Mouse (Mus musculus): Measurements from ENCODE around the gene Ptpn13.

Ptpn13 gene

DNA sequence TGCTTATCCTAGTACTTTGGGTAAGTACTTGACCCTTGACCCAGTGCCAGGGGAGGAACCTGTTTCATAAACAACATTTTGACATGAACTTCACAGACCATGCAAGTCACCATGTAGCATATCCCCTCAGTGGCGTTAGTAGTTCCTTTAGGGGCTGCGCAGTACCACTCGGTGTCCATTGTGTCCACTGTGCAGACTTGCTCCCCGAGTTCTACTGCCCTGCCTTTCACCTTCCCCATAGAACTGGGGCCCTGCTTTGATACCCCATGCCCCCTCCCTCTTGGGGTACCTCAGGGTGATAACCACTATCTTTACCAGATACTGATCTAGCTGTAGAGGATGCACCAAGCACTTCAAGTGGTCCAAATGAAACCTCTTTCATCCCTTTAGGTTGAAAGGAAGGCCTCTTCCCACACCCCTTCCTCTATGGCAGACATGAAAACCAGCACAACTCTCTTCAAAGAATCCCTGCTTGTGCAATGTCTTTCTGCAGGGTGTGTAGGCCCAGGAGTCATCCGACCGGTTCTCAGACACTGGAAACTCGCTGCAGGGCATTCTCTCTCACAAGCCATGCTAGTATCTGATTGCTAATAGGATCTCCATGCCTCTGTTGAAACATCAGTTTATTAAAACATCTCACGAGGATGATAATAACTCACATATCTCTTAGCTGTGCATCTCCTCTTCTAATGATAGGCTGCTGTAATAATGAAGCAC lies 34.1 kb downstream of the Ptpn13 start:
- DNase-seq, result no peak

DNA sequence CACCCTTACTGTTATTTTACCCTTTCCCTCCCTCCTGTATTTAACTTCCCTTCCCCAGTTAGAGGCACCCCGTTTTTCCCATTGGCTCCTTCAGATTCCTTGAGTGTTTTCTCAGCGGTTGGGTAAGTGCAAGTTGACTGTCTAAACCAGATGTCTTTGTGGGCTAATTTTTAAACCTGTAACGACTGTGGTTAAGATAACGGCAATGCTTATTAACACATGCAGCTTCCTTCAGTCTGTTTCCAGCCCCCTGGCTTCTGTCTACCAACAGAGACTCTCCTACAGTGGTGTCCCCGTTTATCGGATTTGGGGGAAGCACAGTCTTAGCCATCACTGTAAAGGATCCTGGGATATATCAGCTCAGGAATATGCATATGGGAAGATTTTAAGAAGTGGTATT lies 35.9 kb downstream of the Ptpn13 start:
- DNase-seq, result no peak

DNA sequence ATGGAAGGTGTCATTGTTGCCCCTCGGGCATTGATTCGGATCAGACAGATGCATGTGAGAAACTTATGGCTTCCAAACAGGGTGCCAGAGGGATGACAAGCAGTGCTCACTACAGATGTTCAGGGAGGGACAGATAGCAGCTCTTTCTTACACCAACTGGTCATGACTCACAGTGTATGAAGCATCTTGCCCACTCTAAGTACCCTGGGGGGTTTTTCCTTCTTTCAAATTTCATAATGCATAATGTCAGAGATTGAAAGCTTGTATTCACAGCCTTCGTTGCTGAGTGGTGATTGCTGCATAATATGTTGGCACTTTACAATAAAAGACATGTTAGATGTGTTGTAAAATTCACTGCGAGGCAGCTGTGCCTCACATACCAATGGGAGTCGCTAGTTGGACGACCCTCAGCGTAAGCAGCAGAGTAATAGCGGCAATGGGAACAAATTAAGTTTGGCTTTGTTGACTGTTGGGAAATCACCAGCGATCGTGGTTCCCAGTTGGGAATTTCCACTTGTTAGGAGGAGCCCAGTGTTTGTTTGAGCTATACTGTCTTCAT lies 38.7 kb downstream of the Ptpn13 start:
- no peak for DNase-seq

DNA sequence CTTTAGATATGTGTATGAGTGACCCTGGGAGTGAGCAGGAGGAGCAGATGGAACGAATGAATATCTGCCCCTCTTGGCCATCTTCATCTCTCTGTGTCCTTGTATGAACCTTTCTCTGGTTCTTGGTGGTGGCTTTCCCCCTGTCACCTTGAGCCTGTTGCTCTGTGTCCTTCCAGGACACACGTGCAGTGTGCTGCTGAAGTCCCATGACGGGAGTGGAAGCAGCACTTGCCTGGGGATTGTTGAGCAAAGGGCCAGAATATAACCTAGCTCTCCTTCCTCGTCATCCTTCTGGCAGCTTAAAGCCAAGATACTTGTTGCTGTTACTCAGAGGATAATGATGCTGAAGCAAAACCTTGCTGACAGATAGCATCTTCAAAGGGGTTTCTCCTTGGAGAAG lies 39.3 kb downstream of the Ptpn13 start:
- no peak for DNase-seq

DNA sequence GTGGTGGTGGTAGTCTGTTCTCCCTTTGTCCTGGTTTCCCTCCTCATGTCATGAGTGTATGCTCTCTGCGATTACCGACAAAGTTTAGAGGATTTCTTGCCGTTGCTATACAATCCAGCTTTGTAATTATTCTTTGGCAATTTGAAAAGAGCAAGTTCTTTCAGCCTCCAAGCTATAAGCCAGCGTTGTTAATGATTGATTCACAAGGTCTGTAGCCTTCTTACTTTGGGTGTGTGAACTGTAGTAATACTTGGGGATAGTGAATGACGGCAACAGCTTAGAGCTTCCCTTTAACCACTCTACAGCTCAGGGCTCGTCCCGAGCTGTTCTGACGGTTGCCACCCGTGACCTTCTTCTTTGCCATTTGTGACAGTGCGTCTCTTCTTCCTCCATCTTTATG lies 39.8 kb downstream of the Ptpn13 start:
- DNase-seq, result no peak

DNA sequence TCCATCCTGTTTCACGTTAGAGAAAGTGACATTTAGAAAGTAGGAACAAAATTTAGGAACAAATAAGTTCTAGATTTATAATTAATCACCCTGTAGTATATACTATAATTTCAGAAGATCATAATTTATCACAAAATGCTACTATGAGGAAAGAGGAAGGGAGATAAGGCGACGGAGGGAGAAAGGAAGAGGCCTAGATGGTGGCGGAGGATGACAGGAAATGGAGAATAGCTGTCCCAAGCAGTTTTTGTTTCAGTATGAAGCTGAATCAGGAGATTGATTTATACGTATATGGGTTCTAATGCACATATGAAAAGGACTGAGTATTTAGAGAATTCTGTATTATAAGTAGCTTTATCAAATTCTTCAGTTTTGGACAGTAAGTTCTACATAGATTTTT lies 47.7 kb downstream of the Ptpn13 start:
- no peak for DNase-seq

DNA sequence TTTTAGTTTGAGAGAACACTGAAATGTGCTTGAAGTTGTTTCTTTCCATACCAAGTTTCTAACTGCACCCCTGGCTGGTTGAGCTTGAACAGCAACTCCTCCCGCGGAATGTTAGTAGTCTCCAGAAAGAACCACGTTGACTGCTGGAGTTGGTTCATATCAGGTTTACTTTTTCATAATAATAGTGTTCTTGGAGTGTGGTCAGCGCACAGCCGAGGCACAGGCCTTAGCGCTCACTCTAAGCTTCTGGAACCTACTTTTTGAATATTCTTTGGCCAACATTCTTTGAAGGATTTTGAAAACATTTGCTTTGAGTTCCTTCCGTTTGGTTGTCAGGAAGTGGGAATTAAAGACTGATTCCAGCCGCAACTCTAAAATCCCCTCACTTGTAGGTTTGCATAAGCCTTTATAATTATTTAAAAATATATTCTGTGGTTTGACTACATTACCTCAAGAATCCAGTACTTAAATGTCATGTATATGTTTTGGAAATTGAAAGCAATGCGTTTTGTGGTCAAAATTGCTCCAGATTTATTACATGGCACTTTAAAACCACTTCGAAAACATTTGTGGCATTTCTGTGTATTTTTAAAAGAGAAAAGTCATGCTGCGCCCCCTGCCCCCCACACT lies 48.6 kb downstream of the Ptpn13 start:
- DNase-seq, result no peak

DNA sequence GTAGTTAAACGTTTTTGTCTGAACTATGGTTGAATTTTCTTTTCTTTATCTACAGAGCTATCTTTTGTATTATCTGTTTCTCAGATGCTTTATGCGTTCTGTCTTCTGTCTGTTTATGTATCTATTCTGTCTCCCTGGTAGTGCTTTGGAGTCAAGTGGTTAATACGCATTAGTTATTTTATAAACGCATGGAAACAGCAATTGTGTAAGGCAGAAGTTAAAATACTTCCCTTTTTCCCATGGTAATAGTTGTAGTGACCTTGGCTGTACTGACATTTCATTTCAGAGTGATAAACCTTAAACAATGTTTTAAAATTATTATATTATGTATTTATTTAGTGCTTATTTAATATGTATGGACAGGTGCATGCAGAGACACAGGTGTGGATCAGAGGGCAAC lies 49.3 kb downstream of the Ptpn13 start:
- no peak for DNase-seq

DNA sequence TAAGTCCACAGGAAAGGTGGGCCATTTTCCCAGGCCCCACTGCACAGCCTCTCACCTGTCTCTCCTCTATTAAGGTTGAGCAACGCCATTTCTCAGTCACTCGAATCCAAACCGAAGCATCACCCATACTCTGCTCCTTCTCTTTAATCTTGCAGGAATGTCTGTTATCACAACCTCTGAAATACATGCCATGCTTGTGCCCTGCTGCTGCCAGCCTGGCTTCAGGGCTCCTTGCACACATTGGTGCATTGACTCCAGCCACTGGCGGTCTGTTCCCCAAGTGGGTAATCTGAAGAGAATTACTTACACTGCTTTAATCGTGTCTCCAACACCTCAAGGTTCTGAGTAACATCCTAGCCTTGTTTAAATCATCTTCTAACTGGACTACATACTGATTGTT lies 50.5 kb downstream of the Ptpn13 start:
- DNase-seq, result no peak

DNA sequence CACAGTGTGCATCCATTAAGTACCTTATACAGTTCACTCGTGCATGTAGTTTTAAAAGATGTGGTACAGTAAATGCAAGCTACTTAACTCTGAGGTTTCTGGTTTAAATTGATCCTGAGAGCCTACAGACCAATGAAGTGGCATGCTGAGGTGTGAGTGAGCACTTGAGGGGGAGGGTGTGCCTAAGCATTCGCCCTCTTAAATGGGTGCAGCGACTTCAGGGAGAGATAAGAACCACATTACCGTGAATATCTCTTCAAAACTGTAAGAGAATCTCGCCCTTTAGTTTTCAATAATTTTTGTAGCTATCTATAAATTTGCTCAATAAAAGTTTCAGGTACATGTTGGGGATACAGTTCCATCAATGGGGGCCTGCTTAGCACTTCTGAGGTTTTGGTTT lies 54.5 kb downstream of the Ptpn13 start:
- DNase-seq, result no peak

DNA sequence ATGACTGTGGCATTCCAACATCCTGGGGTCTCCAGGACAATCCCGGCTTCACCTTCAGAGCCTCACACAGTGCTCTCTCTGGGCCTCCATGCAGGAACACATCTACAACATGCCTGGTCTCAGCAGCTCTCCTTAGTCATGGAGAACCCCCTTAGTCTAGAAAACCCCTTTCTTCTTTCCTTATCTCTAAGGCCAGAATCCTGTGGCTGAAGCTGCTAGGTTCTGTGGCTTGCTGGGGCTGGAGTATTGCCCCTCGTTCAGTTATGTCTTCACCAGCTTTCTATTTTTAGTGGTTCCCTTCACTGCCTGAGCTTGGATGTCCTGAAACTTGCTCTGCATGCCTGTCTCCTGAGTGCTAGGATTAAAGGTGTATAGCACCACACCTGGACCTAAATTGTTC lies 56.2 kb downstream of the Ptpn13 start:
- no peak for DNase-seq

DNA sequence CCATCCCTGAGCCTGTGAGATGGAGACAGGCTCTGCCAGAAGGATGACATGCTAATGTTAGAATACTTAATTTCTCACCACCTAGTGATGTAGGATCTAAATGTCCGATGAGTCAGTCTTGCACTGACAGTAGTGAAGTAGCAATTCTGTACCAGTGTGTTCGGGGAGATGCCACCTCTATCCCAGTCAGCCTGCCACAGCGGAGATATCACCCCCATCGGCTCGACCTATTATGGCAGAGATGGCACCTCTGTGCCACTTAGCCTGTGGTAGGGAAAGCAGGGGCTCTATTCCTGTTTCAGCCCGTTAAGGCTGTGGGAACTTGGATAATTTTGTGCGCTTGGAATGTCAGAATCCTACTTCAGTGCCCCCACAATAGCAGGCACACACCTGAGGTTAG lies 62.0 kb downstream of the Ptpn13 start:
- DNase-seq, result no peak

DNA sequence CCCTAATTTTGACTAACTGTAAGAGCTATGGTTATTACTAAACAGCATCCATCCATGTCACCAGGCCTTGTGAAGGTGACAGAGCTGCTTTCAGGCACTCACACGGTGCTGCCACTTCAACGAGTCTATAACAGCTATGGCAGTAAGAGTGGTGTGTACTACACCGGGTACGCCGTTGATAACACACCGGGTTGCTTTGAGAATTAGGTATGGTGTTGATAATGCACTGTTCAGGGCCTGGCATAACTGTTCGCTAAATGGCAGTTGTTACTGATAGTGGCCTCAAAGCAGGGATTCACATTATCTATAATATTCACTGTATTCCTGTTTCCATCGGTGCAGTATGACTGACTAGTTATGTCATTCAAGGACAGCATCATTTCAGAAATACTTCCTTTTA lies 66.0 kb downstream of the Ptpn13 start:
- no peak for DNase-seq

DNA sequence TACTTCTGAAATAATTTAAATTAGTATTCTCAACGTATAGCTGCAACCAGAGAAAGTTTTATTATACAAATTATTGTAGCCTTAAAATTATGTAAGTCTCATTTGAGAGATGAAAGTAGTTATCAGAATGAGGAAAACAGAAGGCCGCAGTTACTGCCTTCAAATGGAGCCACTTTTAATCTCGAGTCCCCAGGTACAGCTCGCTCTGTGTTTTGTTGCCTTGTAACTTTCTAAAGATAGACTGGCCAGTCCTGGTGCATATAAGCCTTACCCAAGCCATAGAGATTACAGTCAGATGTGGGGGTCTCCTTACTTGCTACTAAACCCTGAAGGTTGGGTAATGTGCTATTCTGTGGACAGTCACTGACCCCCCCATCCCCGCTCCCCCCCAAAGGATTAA lies 66.8 kb downstream of the Ptpn13 start:
- DNase-seq, result no peak

DNA sequence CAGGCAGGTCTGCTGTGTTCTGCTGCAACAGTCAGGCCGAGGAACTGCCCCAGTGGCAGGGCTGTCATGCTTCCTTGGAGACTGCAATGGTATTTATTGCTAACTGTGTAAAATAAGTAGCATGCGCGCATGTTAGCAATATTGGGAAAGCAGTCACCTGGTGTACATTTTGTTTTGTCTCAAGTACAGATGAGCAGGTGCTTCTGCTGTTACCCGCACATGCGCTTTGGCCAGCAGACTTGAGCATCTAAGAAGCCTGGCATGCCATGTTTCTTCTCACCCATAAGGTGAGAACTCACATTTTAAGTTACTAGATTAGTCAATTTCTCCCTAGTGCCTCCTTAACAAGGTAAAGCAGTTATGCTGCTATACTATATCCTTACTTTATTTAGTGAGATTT lies 72.1 kb downstream of the Ptpn13 start:
- DNase-seq, result no peak

DNA sequence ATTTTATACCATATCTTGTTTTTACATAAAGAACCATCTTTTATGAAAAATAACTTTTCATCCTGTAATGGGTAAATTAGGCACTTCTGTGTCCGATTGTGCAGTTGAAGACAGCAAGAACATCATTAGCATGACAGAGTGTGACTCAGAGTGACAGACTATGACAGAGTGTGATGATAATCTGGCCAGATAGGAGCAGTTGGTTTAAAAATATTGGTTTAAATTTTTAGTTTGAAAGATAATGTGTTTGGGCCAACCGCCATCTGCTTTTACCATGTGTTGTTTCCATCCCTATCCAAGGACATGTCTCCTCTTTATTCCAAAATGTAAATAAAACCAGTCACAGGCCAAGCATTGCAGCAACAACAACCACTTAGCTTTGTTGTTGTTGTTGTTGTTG lies 72.5 kb downstream of the Ptpn13 start:
- no peak for DNase-seq

DNA sequence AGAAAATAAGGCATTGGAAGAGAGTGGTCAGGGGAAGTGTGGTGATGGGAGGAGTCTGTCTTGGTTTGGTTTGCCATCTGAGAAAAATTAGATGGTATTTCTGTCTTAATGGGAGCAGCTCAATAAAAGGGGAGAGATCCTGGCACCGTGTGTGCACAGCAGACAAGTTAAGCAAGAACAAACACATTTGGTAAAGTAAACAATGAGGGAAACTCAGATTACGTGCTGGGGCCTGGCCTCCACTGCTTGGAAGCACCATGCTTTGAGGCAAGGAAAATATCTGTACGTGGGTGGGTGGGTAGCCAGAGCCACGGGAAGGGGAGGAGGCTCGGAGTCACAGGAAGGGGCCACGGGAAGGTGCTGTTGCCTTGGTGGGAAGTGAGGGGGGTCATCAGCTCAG lies 74.3 kb downstream of the Ptpn13 start:
- no peak for DNase-seq

DNA sequence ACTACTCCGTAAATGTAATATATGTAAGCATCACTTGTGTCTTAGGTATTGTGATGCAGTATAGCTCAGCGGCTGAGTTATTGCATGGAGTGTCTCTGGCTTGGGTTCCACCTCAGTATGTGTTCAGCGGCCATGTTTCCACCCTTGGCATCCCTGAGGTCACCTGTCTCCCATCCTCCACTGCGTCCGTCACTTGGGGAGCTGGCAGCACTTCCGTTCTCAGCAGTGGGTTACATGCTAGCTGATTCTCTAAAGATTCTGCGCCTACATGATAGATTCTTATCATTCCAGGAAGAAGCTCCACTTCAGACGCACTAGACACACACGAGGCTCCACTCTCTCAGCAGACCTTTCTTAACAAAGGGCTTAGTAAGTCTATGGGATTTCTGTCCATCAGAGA lies 76.1 kb downstream of the Ptpn13 start:
- DNase-seq, result no peak

DNA sequence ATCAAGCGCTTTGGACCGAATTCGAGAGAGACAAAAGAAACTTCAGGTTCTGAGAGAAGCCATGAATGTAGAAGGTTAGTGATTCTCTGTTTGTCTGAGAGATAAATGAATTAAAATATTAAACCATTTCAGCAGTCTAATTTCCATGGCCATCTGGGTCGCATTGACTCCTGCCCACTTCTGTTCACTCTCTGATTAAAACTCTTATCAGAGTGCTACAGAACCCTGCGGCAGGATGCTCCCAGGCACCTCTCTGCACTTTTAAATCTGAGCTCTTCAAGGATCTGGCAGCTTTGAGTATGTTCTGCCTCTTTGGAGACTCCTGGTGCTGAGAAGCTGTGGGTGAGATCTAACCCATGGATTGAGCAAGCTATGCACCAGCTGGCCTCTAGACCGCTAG lies 76.8 kb downstream of the Ptpn13 start:
- DNase-seq, result no peak

DNA sequence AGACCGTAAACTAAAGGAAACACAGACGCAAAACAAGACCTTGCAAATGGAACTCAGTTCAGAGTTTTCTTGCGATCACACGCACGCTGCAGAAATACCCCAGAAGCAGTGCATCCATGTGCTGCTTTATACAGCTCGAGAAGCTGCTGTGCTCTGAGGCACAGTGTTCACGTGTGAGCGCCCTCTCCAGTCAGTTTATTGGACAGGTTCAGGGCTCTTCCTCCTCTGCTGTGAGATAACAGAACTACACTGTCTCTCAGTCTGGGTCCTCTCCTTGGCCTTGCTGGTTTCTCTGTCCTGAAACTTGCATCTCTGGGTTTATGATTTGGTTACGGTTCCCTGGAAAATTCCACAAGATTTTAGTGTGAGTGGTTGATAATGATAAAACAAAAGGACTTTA lies 88.2 kb downstream of the Ptpn13 start:
- no peak for DNase-seq

DNA sequence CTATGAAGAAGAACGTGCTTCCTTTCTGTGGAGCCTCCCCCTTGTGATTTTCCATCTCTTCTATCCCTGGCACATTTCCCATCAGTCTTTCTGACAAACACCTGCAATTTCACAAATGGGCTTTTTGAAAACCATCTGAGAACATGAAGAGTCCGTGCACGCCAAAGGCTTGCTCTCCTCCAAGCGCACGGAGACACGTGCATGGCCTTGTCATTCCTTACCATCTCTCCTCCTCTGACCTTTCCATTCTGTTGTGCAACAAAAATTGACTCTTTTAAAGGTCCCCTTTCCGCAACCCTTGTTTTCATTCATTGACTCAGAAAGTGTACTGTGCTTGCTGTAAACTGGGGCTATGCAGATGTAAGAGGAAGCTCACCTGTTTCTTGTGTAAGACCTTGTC lies 89.4 kb downstream of the Ptpn13 start:
- DNase-seq, result no peak

DNA sequence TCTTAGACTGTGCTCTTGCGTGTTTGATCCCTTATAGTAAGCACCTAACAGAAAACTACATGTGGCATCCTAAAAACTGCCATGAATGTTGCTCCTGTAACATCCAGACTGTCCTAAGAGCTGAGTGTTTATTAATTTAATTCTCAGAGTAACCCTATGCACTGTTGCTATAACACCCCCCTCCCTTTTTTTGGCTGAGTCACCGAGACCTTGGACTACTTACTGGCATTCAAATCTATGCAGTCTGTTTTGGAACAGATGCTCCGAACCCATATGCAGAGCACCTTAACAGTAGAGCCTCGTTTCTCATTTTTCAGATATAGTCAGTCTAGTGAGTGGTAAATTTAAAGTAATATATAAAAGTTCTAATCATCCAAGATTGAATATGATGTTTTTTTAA lies 90.9 kb downstream of the Ptpn13 start:
- no peak for DNase-seq

DNA sequence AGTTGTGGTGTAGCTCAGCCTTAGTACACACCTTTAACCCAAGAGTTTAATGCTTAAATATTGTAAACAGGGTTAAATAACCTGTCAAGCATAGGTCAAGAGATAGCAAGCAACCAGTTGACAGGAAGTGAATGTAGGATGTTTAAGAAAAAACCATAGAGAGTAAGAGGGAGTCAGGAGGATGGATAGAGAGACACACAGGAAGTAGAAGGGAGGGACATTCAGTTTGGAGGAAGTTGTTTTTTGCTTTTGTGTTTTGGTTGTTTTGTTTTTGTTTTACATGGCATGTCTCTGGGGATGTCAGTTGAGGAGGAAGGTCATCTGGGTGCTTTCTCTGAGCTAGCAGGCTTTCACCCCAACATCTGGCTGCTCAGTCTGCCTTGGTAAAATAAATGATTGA lies 91.6 kb downstream of the Ptpn13 start:
- no peak for DNase-seq

DNA sequence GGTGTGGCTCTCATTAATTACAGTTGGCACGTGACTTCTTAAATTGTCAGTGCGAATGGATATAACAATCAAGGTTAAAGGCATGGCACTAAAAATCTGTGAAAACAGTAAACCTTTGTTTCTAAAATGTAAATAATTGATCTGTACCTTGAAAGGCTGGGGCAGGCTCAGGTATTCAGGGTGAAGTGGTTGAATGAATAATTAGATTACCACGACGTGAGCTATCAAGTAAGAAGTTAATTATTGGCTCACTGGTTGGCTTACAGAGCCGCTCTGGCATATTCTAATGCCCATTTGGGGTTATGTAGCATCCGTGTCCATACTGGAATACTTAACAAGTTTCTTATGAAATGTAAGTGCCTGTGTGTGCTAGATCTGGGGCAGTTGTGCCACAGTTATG lies 92.6 kb downstream of the Ptpn13 start:
- DNase-seq, result no peak
